Mouse (Mus musculus): ENCODE results near the gene 3110001I22Rik. TPM values are rescaled to one million over a fixed set of nuclear protein-coding genes. Genes with fewer than 3 reads are reported as not detected.

3110001I22Rik gene
- polyA plus RNA-seq, 1 experiment from 2014 or later, result 3.5 TPM

DNA sequence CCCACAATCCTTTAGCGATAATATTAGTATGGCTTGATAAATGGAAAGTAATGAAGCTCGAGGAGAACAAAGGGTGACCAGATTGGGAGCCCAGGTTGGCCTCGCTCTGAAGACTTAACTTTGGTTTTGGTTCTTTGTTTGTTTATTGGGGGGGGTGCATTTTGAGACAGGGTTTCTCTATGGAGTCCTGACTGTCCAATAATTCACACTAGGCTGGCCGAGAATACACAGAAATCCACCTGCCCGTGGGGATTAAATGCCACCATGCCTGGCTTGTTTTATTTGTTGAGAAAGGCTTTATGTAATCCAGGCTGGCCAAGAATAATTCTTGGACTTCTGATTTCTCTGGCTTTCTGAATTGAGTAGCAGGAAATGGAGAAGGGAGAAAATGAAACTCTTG, 1.4 kb downstream of the 3110001I22Rik start:
- peaks cover 20% of the 10 kb centered on the region for H3K36me3 ChIP-seq (ENCODE audit: control insufficient read depth, insufficient read depth, low read length)
- no peak for ATAC-seq (ENCODE audit: insufficient number of reproducible peaks, insufficient read depth, low FRiP score, low read depth)
- peaks cover 5 to 16% of the 10 kb centered on the region in 2 experiments; a peak in 3 of 4 replicates for H3K4me1 ChIP-seq (ENCODE audit: control insufficient read depth in 2 of 2, insufficient read depth in 2 of 2, low read length in 2 of 2)
- peak overlapping the region; percentile 66 for H3K4me2 ChIP-seq (ENCODE audit: low read length)
- H3K9me3 ChIP-seq (ENCODE audit: control insufficient read depth, low read length), result no peaks in the 10 kb centered on the region
- H3K27ac ChIP-seq (replicated peaks in 1 of 2; ENCODE audit: control insufficient read depth in 1 of 2, insufficient read depth in 1 of 2, low read depth in 2 of 2, low read length in 2 of 2), result no peak overlapping the region
- H3K9ac ChIP-seq (ENCODE audit: low read length), result peak overlapping the region; percentile 92
- H3K4me3 ChIP-seq (ENCODE audit: control insufficient read depth in 1 of 2, insufficient read depth in 1 of 2, low read depth in 1 of 2, low read length in 2 of 2), result peak overlapping the region in 1 of 2 experiments; percentile 87; a peak in 1 of 4 replicates
- 79% methylated on average over 5 of the region's 5 CpGs for WGBS
- H3K27me3 ChIP-seq (ENCODE audit: control insufficient read depth, insufficient read depth, low read length), result no peaks in the 10 kb centered on the region

DNA sequence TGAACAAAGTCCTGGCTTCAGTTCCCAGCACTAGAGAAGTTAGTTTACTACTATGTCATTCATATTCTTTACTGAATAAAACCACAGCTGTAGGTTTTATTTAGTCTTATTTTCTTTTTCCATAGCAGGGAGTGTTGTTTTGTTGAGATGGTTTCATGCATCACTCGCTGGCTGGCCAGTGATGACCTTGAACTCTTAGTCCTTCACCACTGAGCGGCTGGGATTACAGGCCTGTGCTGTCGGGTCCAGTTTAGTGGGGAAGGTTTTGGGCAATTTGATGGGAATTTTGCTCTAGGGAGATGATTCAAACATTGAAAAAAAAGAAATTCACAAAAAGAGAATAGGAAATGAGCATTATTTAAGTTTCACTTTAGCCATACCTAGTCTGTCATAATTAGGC, 2.8 kb downstream of the 3110001I22Rik start:
- H3K9ac ChIP-seq (ENCODE audit: low read length), result no peak overlapping the region
- 81% methylated on average over 3 of the region's 3 CpGs for WGBS
- ATAC-seq (ENCODE audit: insufficient number of reproducible peaks, insufficient read depth, low FRiP score, low read depth), result no peak

GRCm38 (mm10) chr16:13678601-13679319, 7.0 kb downstream of the 3110001I22Rik start:
- H3K9ac ChIP-seq (ENCODE audit: low read length), result no peak overlapping the region
- no peak for ATAC-seq (ENCODE audit: insufficient number of reproducible peaks, insufficient read depth, low FRiP score, low read depth)
- WGBS, result 85% methylated on average over 3 of the region's 3 CpGs
- no peaks in the 10 kb centered on the region for H3K9me3 ChIP-seq (ENCODE audit: control insufficient read depth, low read length)
- no peak overlapping the region for H3K27ac ChIP-seq (replicated peaks in 1 of 2; ENCODE audit: control insufficient read depth in 1 of 2, insufficient read depth in 1 of 2, low read depth in 2 of 2, low read length in 2 of 2)
- H3K4me2 ChIP-seq (ENCODE audit: low read length), result no peak overlapping the region
- peaks cover 29% of the 10 kb centered on the region for H3K36me3 ChIP-seq (ENCODE audit: control insufficient read depth, insufficient read depth, low read length)
- no peaks in the 10 kb centered on the region for H3K4me1 ChIP-seq (ENCODE audit: control insufficient read depth in 2 of 2, insufficient read depth in 2 of 2, low read length in 2 of 2)
- H3K27me3 ChIP-seq (ENCODE audit: control insufficient read depth, insufficient read depth, low read length), result no peaks in the 10 kb centered on the region
- no peak overlapping the region for H3K4me3 ChIP-seq (ENCODE audit: control insufficient read depth in 1 of 2, insufficient read depth in 1 of 2, low read depth in 1 of 2, low read length in 2 of 2)

More for the DNA sequence above, 2.8 kb downstream of the 3110001I22Rik start:
- no peak overlapping the region for H3K27ac ChIP-seq (replicated peaks in 1 of 2; ENCODE audit: control insufficient read depth in 1 of 2, insufficient read depth in 1 of 2, low read depth in 2 of 2, low read length in 2 of 2)
- no peak overlapping the region for H3K4me3 ChIP-seq (ENCODE audit: control insufficient read depth in 1 of 2, insufficient read depth in 1 of 2, low read depth in 1 of 2, low read length in 2 of 2)
- no peaks in the 10 kb centered on the region for H3K27me3 ChIP-seq (ENCODE audit: control insufficient read depth, insufficient read depth, low read length)
- H3K9me3 ChIP-seq (ENCODE audit: control insufficient read depth, low read length), result no peaks in the 10 kb centered on the region
- H3K36me3 ChIP-seq (ENCODE audit: control insufficient read depth, insufficient read depth, low read length), result peaks cover 24% of the 10 kb centered on the region
- no peak overlapping the region for H3K4me2 ChIP-seq (ENCODE audit: low read length)
- H3K4me1 ChIP-seq (ENCODE audit: control insufficient read depth in 2 of 2, insufficient read depth in 2 of 2, low read length in 2 of 2), result peaks cover 2 to 6% of the 10 kb centered on the region in 2 experiments; a peak in 2 of 4 replicates

GRCm38 (mm10) chr16:13698998-13699397, 27.3 kb downstream of the 3110001I22Rik start:
- 89% methylated on average over 7 of the region's 7 CpGs for WGBS
- peaks cover 89% of the 10 kb centered on the region for H3K36me3 ChIP-seq (ENCODE audit: control insufficient read depth, insufficient read depth, low read length)
- no peaks in the 10 kb centered on the region for H3K4me1 ChIP-seq (ENCODE audit: control insufficient read depth in 2 of 2, insufficient read depth in 2 of 2, low read length in 2 of 2)
- no peak overlapping the region for H3K4me2 ChIP-seq (ENCODE audit: low read length)
- H3K4me3 ChIP-seq (ENCODE audit: control insufficient read depth in 1 of 2, insufficient read depth in 1 of 2, low read depth in 1 of 2, low read length in 2 of 2), result no peak overlapping the region
- no peaks in the 10 kb centered on the region for H3K9me3 ChIP-seq (ENCODE audit: control insufficient read depth, low read length)
- no peak for ATAC-seq (ENCODE audit: insufficient number of reproducible peaks, insufficient read depth, low FRiP score, low read depth)
- no peak overlapping the region for H3K9ac ChIP-seq (ENCODE audit: low read length)
- no peaks in the 10 kb centered on the region for H3K27me3 ChIP-seq (ENCODE audit: control insufficient read depth, insufficient read depth, low read length)
- no peak overlapping the region for H3K27ac ChIP-seq (replicated peaks in 1 of 2; ENCODE audit: control insufficient read depth in 1 of 2, insufficient read depth in 1 of 2, low read depth in 2 of 2, low read length in 2 of 2)

GRCm38 (mm10) chr16:13702184-13702583, 30.5 kb downstream of the 3110001I22Rik start:
- no peaks in the 10 kb centered on the region for H3K4me1 ChIP-seq (ENCODE audit: control insufficient read depth in 2 of 2, insufficient read depth in 2 of 2, low read length in 2 of 2)
- WGBS, result 91% methylated on average over 7 of the region's 7 CpGs
- peaks cover 78% of the 10 kb centered on the region for H3K36me3 ChIP-seq (ENCODE audit: control insufficient read depth, insufficient read depth, low read length)
- ATAC-seq (ENCODE audit: insufficient number of reproducible peaks, insufficient read depth, low FRiP score, low read depth), result no peak
- H3K9me3 ChIP-seq (ENCODE audit: control insufficient read depth, low read length), result no peaks in the 10 kb centered on the region
- no peak overlapping the region for H3K4me3 ChIP-seq (ENCODE audit: control insufficient read depth in 1 of 2, insufficient read depth in 1 of 2, low read depth in 1 of 2, low read length in 2 of 2)
- no peak overlapping the region for H3K27ac ChIP-seq (replicated peaks in 1 of 2; ENCODE audit: control insufficient read depth in 1 of 2, insufficient read depth in 1 of 2, low read depth in 2 of 2, low read length in 2 of 2)
- H3K27me3 ChIP-seq (ENCODE audit: control insufficient read depth, insufficient read depth, low read length), result no peaks in the 10 kb centered on the region
- H3K9ac ChIP-seq (ENCODE audit: low read length), result no peak overlapping the region
- H3K4me2 ChIP-seq (ENCODE audit: low read length), result no peak overlapping the region

- Histone ChIP-seq H3K9me3 (ENCODE audit: control insufficient read depth, low read length) (no peaks in the 10 kb centered on the region), H3K27ac (replicated peaks in 1 of 2; ENCODE audit: control insufficient read depth in 1 of 2, insufficient read depth in 1 of 2, low read depth in 2 of 2, low read length in 2 of 2) (no peak overlapping the region), H3K36me3 (ENCODE audit: control insufficient read depth, insufficient read depth, low read length) (peaks cover 53% of the 10 kb centered on the region), H3K27me3 (ENCODE audit: control insufficient read depth, insufficient read depth, low read length) (no peaks in the 10 kb centered on the region), H3K4me3 (ENCODE audit: control insufficient read depth in 1 of 2, insufficient read depth in 1 of 2, low read depth in 1 of 2, low read length in 2 of 2) (no peak overlapping the region), H3K9ac (ENCODE audit: low read length) (no peak overlapping the region), H3K4me2 (ENCODE audit: low read length) (no peak overlapping the region), H3K4me1 (ENCODE audit: control insufficient read depth in 2 of 2, insufficient read depth in 2 of 2, low read length in 2 of 2) (no peaks in the 10 kb centered on the region)
- ATAC-seq (ENCODE audit: insufficient number of reproducible peaks, insufficient read depth, low FRiP score, low read depth), result no peak
- 86% methylated on average over 8 of the region's 10 CpGs for WGBS
These were observed 32.9 kb downstream of the 3110001I22Rik start for GRCm38 (mm10) chr16:13704676-13705075.

GRCm38 (mm10) chr16:13714910-13715309, 43.2 kb downstream of the 3110001I22Rik start:
- WGBS, result 80% methylated on average over 3 of the region's 3 CpGs
- H3K9me3 ChIP-seq (ENCODE audit: control insufficient read depth, low read length), result no peaks in the 10 kb centered on the region

More at GRCm38 (mm10) chr16:13714910-13715309, 43.2 kb downstream of the 3110001I22Rik start:
- Histone ChIP-seq H3K27me3 (ENCODE audit: control insufficient read depth, insufficient read depth, low read length) (no peaks in the 10 kb centered on the region), H3K4me1 (ENCODE audit: control insufficient read depth in 2 of 2, insufficient read depth in 2 of 2, low read length in 2 of 2) (no peaks in the 10 kb centered on the region), H3K9ac (ENCODE audit: low read length) (no peak overlapping the region), H3K36me3 (ENCODE audit: control insufficient read depth, insufficient read depth, low read length) (no peaks in the 10 kb centered on the region), H3K27ac (replicated peaks in 1 of 2; ENCODE audit: control insufficient read depth in 1 of 2, insufficient read depth in 1 of 2, low read depth in 2 of 2, low read length in 2 of 2) (no peak overlapping the region), H3K4me2 (ENCODE audit: low read length) (no peak overlapping the region), H3K4me3 (ENCODE audit: control insufficient read depth in 1 of 2, insufficient read depth in 1 of 2, low read depth in 1 of 2, low read length in 2 of 2) (no peak overlapping the region)
- no peak for ATAC-seq (ENCODE audit: insufficient number of reproducible peaks, insufficient read depth, low FRiP score, low read depth)
